Mouse (Mus musculus) stomach, postnatal 0 days (tissue): ENCODE measurements around the gene Mpc1.

Experiments
- CTCF ChIP-seq: IDR thresholded peaks from 2 replicates; pipeline ENCODE4 v1.5.1; 2016; ENCODE audit warnings: antibody characterized with exemption, low read depth, mild to moderate bottlenecking, moderate library complexity
- EP300 ChIP-seq: optimal IDR thresholded peaks from 2 replicates; pipeline ENCODE3; 2016; ENCODE audit warnings: antibody characterized with exemption

- TF ChIP-seq CTCF (no peak), EP300 (no peak)
Measured at GRCm38 (mm10) chr17:8251704-8252103, 31.0 kb upstream of the Mpc1 start.
